Comparison of ENCODE assay signal across 8 mouse cellular contexts in genomic region chr5:91962259-91962638, GRCm38 (mm10). TPM values are rescaled to one million over a fixed set of nuclear protein-coding genes. Genes with fewer than 3 reads are reported as not detected.
DNase-seq lines count a peak whose midpoint lies in the region; ATAC-seq and TF ChIP-seq lines count a peak whose summit lies in the region.

No protein-coding gene starts in this region.

- peak overlapping the region; percentile 71 for H3K9ac ChIP-seq in kidney, embryonic 15.5 days
- peak overlapping the region; percentile 91 for H3K9ac ChIP-seq in heart, embryonic 16.5 days (ENCODE audit: low read length)
- peak overlapping the region; percentile 89 for H3K9ac ChIP-seq in lung, embryonic 16.5 days (ENCODE audit: low read length)
- H3K9ac ChIP-seq in stomach, embryonic 14.5 days (replicated peaks; ENCODE audit: low read depth, low read length) = peak overlapping the region; percentile 65

- TF ChIP-seq CTCF in bone marrow macrophage, adult 2 months (IDR thresholded peaks at IDR 0.05; ENCODE audit: low read depth, low read length) = no peak

- under 1% methylated on average over 14 of the region's 14 CpGs for WGBS in kidney, embryonic 15.5 days
- 0% methylated on average over 14 of the region's 14 CpGs for WGBS in heart, embryonic 16.5 days
- WGBS in lung, embryonic 16.5 days = 0% methylated on average over 14 of the region's 14 CpGs
- WGBS in stomach, embryonic 14.5 days = under 1% methylated on average over 14 of the region's 14 CpGs

- H3K27ac ChIP-seq in kidney, embryonic 15.5 days = peak overlapping the region; percentile 100
- H3K27ac ChIP-seq in bone marrow macrophage, adult 2 months (ENCODE audit: insufficient read depth, low read depth, low read length) = peak overlapping the region; percentile 97
- peak overlapping the region; percentile 97 for H3K27ac ChIP-seq in heart, embryonic 16.5 days (ENCODE audit: low read length)
- H3K27ac ChIP-seq in lung, embryonic 16.5 days (ENCODE audit: low read length) = peak overlapping the region; percentile 100
- H3K27ac ChIP-seq in stomach, embryonic 14.5 days (ENCODE audit: low read length) = peak overlapping the region; percentile 97

- no peak for TF ChIP-seq POLR2A in bone marrow macrophage, adult 2 months (IDR thresholded peaks at IDR 0.05; ENCODE audit: borderline replicate concordance, low read depth, low read length)

- H3K27me3 ChIP-seq in kidney, embryonic 15.5 days = no peaks in the 10 kb centered on the region
- no peaks in the 10 kb centered on the region for H3K27me3 ChIP-seq in heart, embryonic 16.5 days (ENCODE audit: control insufficient read depth, insufficient read depth, low read length)
- H3K27me3 ChIP-seq in lung, embryonic 16.5 days (ENCODE audit: control insufficient read depth, insufficient read depth, low read depth, low read length) = no peaks in the 10 kb centered on the region
- no peaks in the 10 kb centered on the region for H3K27me3 ChIP-seq in stomach, embryonic 14.5 days (ENCODE audit: control insufficient read depth, insufficient read depth, low read length)

- H3K9me3 ChIP-seq in kidney, embryonic 15.5 days (replicated peaks) = no peaks in the 10 kb centered on the region
- no peaks in the 10 kb centered on the region for H3K9me3 ChIP-seq in heart, embryonic 16.5 days (replicated peaks; ENCODE audit: control insufficient read depth, low read length)
- H3K9me3 ChIP-seq in lung, embryonic 16.5 days (ENCODE audit: control insufficient read depth, low read length) = no peaks in the 10 kb centered on the region
- H3K9me3 ChIP-seq in stomach, embryonic 14.5 days (ENCODE audit: control insufficient read depth, low read depth, low read length) = no peaks in the 10 kb centered on the region

- H3K36me3 ChIP-seq in kidney, embryonic 15.5 days = peaks cover 16% of the 10 kb centered on the region
- peaks cover 5% of the 10 kb centered on the region for H3K36me3 ChIP-seq in heart, embryonic 16.5 days (ENCODE audit: control insufficient read depth, insufficient read depth)
- H3K36me3 ChIP-seq in lung, embryonic 16.5 days (ENCODE audit: control insufficient read depth, insufficient read depth, low read length) = peaks cover 5% of the 10 kb centered on the region
- peaks cover 6% of the 10 kb centered on the region for H3K36me3 ChIP-seq in stomach, embryonic 14.5 days (ENCODE audit: control insufficient read depth, insufficient read depth, low read length)

- DNase-seq in kidney, adult 11 months = no peak
- no peak for DNase-seq in thymus, postnatal 25 days
- no peak for DNase-seq in gastrocnemius, postnatal 10 days

- no peak for ATAC-seq in kidney, embryonic 15.5 days (replicated peaks; ENCODE audit: low FRiP score)
- ATAC-seq in heart, embryonic 16.5 days (replicated peaks; ENCODE audit: extremely low read depth, insufficient read depth, low FRiP score) = 0 out of 2 replicates have a peak, but pooled peaks have one; percentile 3
- ATAC-seq in lung, embryonic 16.5 days (ENCODE audit: low read depth) = peak; percentile 13
- no peak for ATAC-seq in stomach, embryonic 14.5 days (ENCODE audit: insufficient number of reproducible peaks, insufficient read depth, low FRiP score, low read depth)

- peak overlapping the region; percentile 68 for H3K4me2 ChIP-seq in kidney, embryonic 15.5 days
- H3K4me2 ChIP-seq in heart, embryonic 16.5 days (ENCODE audit: low read depth, low read length) = peak overlapping the region; percentile 79
- peak overlapping the region; percentile 78 for H3K4me2 ChIP-seq in lung, embryonic 16.5 days (ENCODE audit: low read depth, low read length)
- H3K4me2 ChIP-seq in stomach, embryonic 14.5 days (replicated peaks; ENCODE audit: low read depth, low read length) = peak overlapping the region; percentile 52

- H3K4me3 ChIP-seq in kidney, embryonic 15.5 days (replicated peaks) = peak overlapping the region; percentile 79
- peak overlapping the region; percentile 81 for H3K4me3 ChIP-seq in bone marrow macrophage, adult 2 months (ENCODE audit: insufficient read depth, low read length)
- H3K4me3 ChIP-seq in heart, embryonic 16.5 days (ENCODE audit: low read length) = peak overlapping the region; percentile 72
- peak overlapping the region; percentile 88 for H3K4me3 ChIP-seq in lung, embryonic 16.5 days (ENCODE audit: low read length)
- H3K4me3 ChIP-seq in stomach, embryonic 14.5 days (ENCODE audit: low read depth, low read length) = peak overlapping the region; percentile 68

- H3K4me1 ChIP-seq in kidney, embryonic 15.5 days = peaks cover 21% of the 10 kb centered on the region
- H3K4me1 ChIP-seq in bone marrow macrophage, adult 2 months (ENCODE audit: control insufficient read depth, insufficient read depth, low read length) = peaks cover 18% of the 10 kb centered on the region
- H3K4me1 ChIP-seq in heart, embryonic 16.5 days (ENCODE audit: control insufficient read depth, insufficient read depth, low read length) = peaks cover 28% of the 10 kb centered on the region
- H3K4me1 ChIP-seq in lung, embryonic 16.5 days (replicated peaks; ENCODE audit: control insufficient read depth, insufficient read depth, low read length) = peaks cover 15% of the 10 kb centered on the region
- H3K4me1 ChIP-seq in stomach, embryonic 14.5 days (ENCODE audit: control insufficient read depth, insufficient read depth, low read length) = peaks cover 20% of the 10 kb centered on the region

RNA-seq across cellular contexts. Expression of gene Rchy1, which starts 0.6 kb away (rescaled TPM):
- 78.5 and 81.7 TPM in 2 replicates for polyA plus RNA-seq in kidney, embryonic 15.5 days (2015; fragmentation: Nextera tagmentation; extraction: Ambion mirVana)
- polyA plus RNA-seq in bone marrow macrophage, adult 2 months (2012; ENCODE audit: insufficient read depth, insufficient read length, missing spikeins) = 41.0 and 48.8 TPM in 2 replicates
- 60.6 and 69.5 TPM in 2 replicates for polyA plus RNA-seq in heart, embryonic 16.5 days (2015; fragmentation: Nextera tagmentation; extraction: Ambion mirVana)
- polyA plus RNA-seq in lung, embryonic 16.5 days (2015; fragmentation: Nextera tagmentation; extraction: Ambion mirVana) = 62.9 and 69.1 TPM in 2 replicates
- 68.1 and 68.3 TPM in 2 replicates for polyA plus RNA-seq in stomach, embryonic 14.5 days (2014; fragmentation: Nextera tagmentation; extraction: Ambion mirVana)
- 10 to 100 TPM; 36.0 to 37.6 TPM for total RNA-seq in gastrocnemius, postnatal 10 days (2021)

RNA-seq across cellular contexts. Expression of gene Odaph, which starts 25.0 kb away (rescaled TPM):
- polyA plus RNA-seq in kidney, embryonic 15.5 days (2015; fragmentation: Nextera tagmentation; extraction: Ambion mirVana) = not detected in 2 replicates
- polyA plus RNA-seq in bone marrow macrophage, adult 2 months (2012; ENCODE audit: insufficient read depth, insufficient read length, missing spikeins) = not detected in 2 replicates
- polyA plus RNA-seq in heart, embryonic 16.5 days (2015; fragmentation: Nextera tagmentation; extraction: Ambion mirVana) = not detected in 2 replicates
- not detected in 2 replicates for polyA plus RNA-seq in lung, embryonic 16.5 days (2015; fragmentation: Nextera tagmentation; extraction: Ambion mirVana)
- polyA plus RNA-seq in stomach, embryonic 14.5 days (2014; fragmentation: Nextera tagmentation; extraction: Ambion mirVana) = not detected in 2 replicates
- under 1 TPM in 1 of 2 experiments, not detected in 1; 0.33 TPM for total RNA-seq in gastrocnemius, postnatal 10 days (2021)

Comparison
In these comparisons a context has a peak if more than half of its experiments do, and no peak if none do; other contexts are left out.
1. ATAC-seq: peak in heart, embryonic 16.5 days (single experiment) and lung, embryonic 16.5 days (single experiment); none in kidney, embryonic 15.5 days (single experiment) and stomach, embryonic 14.5 days (single experiment).
2. Peak in every context shown above with its lines, with median percentiles within 50 percentile points of each other: H3K27ac ChIP-seq, H3K4me2 ChIP-seq, H3K4me3 ChIP-seq and H3K9ac ChIP-seq.